Mouse (Mus musculus): ENCODE measurements at regions not wholly inside any gene's neighbourhood (a gene's known extent, or its start where the extent isn't known, plus 50 kb on each side); places are given as distances from the start of the nearest gene placed in this dataset.

DNA sequence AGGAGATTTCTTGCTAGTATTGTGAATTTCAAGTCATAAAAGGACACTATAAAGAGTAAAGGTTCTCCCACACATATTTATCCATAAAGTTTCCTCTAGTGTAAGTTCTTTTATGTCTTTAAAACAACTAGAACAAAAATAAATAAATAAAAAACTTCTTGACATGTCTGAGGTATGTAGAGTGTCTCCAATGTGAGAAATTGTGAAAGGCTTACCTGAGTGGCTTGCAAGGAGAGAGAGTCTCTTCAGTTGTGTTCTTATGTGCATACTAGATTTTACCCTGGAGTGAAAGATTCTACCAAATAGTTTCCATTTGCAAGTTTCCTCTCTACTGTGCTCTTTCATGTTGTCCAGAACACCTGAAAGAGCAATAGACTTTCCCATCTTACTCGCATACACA lies 276.8 kb downstream of the Ankrd50 start:
- DNase-seq, result no peak

DNA sequence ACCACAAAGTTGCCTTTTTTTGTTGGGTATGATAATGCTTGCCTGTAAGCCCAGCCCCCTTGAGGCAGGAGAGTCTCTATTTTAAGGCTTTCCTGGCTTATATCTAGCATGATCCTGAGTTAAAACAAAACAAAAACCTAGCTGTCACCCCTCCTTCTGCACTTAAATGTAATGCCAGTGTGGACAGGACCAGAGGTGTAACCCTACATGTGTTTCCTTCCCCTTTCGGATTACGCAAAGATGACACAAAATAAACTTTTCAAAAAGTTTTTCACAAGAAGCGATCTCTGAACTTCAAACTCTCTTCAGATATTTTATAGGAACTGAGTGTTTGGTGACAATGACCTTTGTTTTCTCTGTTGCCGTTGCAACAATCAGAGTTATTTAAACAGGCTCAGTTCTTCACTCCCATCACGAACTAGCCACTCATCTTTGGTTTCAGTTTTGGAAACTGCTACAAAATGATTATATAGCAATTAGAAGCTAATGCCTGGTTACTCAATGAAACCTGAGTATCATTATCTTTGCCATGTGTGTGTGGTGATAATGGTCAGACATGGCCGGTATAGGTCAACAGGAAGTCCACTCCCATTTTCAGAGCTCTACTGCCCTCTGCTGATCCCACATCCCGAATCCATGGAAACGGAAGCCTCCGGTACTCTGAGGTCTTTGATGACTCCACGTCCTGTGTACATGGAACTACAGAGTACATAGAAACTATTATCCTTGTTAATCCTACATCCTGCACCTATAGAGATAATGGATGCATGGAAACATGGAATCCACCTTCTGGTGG lies 282.6 kb downstream of the Ankrd50 start:
- peak; percentile 76 for DNase-seq

DNA sequence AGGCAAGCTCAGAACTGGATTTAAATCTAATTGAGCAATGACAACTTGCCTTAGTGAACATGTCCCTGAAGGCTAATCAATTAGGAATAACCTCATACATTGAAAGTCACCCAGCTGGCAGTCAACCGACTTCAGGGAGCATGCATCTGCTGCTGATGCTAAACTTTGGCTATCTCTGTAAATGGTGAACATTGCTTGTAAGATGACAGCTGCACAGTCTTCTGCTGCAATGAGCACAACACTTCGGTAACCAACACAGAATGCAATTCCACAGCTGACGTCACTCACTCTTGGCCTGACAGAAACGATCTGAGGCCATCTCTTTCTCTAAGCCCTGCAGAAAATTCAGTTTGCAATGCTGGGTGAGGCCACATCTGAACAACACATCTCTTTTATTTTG lies 290.6 kb downstream of the Ankrd50 start:
- peak; percentile 15 for DNase-seq

DNA sequence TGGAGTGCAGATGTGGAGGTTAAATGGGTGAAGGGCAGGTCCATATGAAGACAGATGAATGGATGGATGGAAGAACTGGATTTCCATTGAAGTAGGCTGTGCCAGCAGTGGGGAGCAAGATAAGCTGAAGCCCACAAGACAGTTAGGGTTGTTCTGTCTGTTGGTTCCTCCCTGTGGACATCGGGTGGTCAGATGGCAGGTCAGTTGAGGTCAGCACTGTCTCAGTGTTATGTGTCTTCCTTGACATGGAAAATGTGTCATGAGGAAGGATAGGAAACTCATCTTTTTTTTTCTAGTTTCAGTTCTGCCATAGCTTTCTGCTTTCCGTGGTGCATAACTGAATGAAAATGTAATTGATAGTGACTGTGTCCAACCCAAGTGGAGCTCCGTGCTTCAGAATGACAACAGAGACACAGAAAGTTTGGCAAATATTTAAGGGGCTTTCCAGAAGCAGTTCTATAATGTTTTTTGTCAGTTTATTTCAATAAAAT lies 297.2 kb downstream of the Ankrd50 start:
- no peak for DNase-seq

DNA sequence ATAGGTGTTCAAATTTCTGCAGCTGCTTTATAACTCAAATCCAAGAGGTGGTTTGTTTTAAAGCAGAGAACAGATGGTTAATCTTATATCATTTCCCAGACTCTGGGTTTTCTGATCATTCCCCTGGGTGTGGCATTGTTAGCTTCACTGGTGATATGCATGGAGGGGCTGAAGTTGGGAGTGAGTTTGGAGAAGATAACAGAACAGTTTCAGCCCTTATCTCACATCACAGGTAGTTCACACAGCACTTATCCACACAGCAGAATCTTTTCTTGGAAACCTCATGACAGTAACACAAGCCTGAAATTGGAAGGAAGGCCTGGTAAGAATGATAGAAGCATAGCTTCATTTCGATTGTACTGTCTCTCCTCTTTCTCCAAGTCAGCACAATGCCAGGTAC lies 298.1 kb downstream of the Ankrd50 start:
- DNase-seq, result no peak

DNA sequence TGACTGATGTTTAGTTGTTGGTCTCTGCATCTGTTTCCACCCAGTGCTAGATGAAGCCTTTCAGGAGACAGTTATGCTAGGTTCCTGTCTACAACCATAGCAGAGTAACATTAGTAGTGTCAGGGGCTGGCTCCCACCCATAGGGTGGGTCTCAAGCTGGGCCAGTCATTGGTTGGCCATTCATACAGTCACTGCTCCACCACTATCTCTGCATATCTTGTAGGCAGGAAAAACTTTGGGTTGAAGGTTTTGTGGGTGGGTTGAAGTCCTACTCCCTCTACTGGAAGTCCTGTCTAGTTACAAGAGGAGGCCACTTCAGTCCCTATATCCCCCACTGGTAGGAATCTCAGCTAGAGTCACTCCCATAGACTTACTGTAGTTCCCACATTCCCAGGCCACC lies 306.3 kb downstream of the Ankrd50 start:
- no peak for DNase-seq

DNA sequence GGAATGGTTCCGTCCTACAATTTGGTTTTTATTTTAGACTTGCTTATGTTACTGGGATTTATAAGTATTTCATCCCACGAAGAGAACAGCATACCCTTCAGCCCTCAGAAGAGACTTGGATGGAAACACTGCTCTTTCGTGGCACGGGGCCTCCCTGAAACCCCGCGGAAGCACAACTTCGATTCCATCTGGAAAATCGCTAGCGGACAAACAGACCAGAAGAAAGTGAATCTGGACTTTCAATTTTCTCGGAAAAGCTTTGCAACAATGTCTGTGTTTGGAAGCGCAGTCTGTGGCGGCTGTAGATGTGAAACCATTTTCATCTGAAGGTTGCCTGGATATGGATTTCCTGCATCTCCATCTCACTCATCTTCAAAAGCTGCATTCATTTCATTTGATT lies 308.7 kb downstream of the Ankrd50 start:
- DNase-seq, result peak; percentile 11

DNA sequence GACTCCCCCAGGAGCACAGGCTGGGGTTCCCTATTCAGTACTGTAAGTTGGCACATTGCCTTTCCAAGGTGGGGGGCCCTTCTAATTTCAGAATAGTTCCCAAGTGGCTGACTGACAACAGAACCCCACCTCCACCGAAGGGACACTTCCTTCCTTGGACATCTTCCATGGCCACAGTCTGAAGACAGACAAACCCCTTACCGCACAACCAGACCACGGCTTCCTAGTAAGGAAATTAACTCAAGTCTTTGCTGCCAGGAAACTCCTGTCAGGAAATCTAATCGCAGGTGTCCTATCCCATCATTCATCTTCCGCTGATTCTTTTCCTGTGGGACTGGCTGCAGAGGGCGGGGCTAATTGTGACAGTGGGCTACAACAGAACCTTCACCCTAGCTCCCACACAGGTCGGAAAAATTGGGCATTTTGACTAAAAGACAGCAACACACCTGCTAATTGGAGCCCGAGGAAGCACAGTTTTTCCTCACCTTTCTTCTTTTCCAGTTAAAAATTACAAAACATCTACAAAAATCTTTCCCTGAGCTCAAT lies 309.8 kb downstream of the Ankrd50 start:
- no peak for DNase-seq

DNA sequence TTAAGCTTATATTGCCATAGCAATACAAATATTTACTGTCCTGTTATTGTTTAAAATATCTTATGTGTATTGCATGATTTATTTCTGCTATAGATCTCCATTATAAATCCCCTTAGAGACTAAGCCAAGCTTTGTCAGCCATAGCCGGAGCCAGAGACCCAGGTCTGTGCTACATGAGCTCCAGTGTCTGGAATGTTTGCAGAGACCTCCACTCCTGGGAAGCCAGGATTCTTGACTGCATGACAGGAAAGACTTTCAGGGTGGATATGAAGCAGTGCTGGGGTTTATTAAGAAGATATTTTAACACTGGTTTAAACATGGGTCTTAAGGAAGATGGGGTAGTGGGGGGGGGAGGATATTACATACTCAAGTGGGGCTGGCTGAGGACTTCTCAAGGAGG lies 332.2 kb downstream of the Ankrd50 start:
- no peak for DNase-seq

DNA sequence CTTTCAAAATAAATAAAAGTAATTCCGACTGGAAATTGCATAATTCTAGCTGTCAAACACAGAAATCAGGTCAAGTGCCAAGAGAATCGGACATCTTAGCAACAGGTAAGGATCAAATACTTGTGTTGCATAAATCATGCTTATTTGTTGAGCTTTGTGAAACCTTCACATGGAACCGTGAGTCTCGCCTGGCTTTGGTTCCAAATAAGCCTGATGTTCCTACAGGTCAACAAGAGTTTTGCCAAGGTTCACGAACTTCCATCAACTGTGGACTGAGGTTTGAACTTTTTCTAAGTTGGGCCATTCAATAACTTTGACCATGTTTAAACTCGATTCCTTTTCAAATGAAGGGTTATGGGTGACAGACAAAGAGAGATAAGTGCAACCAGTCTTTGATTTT lies 332.8 kb downstream of the Ankrd50 start:
- no peak for DNase-seq

DNA sequence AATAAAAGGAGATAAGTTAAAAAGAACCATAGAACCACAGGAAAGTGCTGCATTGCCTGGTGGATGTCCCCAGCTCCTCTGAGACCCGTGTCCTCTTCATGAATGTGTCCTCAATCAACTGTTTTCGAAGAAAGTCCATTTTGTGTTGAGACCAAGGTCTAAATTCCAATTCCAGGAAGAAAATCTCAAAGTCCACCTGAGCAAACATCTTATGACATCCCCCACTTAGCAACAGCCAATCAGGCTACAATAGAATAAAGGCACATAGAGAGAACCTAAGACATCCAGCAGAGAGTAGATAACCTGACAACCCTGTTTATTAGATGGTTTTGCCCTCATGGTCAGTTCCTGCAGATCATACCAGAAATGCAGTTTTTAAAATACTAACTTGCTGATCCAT lies 338.0 kb downstream of the Ankrd50 start:
- no peak for DNase-seq

DNA sequence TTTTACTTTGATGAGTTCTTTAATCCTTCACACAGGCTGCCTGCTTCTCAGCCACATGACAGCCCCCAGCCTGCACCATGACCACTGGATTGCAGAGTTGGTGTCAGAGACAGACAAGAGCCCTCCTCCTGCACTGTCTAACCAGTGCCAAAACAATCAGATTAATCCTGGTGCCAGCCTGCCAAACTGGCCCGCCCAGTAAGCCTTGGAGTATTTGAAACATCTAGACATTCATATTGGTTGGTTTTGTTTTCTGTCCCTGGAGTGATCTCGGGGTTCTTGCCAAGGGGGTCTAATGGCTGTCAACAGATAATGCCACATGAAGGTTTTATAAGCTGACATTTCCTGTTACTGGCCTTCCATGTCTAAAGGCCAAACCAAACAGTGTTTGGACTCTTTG lies 339.2 kb downstream of the Ankrd50 start:
- no peak for DNase-seq

DNA sequence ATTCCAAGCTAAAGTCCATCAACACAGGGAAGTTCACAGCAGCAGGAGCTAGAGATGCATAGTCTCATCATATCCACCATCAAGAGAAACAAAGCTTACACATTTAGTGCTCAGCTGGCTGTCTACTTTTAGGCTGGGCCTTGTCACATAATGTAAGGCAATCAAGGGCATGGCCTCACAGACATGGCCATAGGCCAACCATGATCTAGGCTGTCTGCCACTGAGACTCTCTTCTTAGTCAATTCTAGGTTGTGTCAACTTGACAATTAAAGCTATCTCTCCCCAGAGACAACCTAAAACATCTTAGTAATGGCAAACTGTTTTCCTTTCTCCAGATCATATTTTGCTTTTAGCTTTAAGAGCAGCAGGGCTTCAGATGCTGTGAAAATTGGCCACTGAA lies 340.0 kb downstream of the Ankrd50 start:
- DNase-seq, result no peak

DNA sequence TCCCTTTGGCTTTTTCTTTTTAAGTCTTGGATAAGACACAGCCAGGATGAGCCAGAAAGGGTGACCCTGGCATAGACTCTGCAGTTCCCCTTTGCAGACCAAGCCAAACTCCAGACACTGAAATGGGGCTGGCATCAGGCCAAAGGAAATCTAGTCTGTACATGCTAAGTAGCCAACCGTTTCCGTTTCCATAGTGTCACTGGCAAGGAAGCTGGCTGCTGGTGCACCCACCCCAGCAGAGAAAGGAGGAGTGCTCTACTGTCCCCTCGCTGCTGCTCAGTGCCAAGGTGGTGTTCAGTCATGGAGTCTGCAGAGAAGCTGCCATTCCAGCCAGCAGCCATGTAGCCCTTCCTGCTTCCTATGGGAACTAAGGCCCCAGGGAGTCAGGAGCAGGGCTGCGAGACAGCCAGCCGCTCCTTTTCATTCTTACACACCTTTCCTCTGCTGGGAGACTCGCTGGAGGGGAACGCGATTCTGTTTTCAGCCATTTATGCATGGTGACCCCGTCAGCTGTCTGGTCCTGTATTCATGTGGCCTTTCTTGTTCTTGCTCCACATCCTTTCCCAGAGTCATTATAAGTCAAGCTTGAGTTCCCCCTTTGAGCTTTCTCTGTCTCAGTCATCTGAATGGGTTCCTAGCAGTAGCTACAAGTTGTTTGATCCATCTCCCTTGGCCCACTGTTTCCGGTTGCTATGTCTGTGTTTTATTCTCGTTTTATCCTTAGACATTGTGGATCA lies 341.3 kb downstream of the Ankrd50 start:
- peak; percentile 50 for DNase-seq

DNA sequence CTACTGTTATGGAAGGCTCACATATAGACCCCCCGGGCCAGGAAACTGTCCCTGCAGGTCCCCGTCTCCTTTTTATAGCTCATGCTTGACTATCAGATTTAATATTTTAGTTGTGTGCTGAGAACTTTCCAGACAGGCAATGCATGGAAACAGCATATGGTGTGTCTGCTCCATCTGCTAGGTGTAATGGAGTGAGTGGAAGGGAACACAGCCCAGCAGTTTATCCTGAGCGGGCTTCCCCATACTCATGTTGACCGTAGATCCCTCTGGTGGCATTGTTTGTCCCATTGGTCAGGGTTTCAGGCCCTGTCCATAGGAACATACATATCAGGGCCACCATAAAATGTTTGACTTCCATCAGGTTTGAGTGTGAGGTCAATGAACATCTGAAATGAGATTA lies 345.3 kb downstream of the Ankrd50 start:
- no peak for DNase-seq

DNA sequence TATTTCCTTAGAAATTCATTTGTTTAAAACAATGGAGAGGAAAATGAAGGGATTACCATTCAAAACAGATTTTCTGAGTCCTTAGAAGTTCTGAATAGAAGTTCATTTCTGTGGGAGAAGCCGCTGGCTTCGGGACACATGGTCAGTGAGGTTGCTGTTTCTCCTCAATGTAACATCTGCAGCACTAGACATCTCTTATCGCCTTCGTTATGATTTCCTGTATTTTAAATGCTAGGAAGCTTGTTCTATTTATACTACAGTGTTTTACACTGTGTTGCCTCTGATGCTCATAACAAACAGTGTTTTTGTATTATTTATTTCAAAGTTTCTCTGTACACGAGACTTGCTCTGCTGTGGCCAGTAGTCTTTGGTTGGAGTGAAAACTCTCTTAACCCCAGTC lies 346.6 kb downstream of the Ankrd50 start:
- DNase-seq, result no peak

DNA sequence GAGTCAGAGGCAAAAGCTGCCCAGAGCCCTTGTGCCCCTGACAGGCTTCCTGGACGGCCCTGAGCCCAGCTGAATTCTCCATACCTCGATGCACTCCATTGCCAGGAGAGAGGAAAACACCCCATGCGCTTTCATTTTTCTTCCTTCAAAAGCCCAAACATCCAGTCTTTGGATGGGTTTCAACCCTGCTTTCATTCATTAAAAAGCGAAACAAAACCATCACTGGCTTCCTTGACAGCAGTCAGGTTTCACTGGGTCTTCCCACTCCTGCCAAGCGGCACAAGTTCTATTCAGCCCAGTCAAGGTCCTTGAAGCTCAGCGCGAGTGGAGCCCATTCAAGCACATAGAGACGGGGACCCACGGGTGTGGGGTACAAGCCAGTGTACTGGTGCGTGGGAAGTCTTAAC lies 348.8 kb downstream of the Ankrd50 start:
- DNase-seq, result no peak

DNA sequence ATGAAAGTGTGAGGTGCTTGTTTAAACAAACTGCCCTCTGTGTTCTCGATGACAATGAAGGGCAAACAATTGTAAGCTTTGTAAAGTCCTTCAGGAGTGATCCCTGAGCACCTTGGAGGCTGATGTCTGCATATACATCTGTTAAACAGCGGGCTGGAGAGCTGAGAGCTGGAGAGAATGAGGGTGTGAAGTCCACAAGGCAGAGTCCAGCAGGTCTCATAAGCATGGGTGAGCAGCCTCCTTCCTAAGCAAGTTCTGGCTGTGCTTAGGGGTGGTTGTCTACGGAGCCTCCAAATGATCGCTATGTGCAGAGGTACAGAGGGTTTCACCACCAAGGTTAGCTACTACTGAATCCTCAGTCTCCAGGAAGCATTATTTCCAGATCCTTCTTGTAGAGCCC lies 350.2 kb downstream of the Ankrd50 start:
- no peak for DNase-seq

DNA sequence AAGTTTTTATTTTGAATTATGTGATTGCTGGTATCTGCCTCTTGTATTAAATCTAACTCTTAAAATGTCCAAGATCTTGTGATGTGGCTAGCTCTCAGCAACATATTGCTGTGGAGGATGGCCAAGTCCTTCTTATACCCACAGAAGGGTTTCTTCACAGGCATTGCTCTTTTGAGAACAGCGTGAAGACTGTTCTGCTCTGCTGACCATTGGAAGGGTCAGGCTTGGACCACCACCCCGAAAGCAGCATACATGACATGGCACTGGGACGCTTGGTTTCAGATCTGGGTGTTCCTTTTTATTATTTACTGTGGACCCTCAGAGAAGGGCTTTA lies 352.8 kb downstream of the Ankrd50 start:
- DNase-seq, result no peak

DNA sequence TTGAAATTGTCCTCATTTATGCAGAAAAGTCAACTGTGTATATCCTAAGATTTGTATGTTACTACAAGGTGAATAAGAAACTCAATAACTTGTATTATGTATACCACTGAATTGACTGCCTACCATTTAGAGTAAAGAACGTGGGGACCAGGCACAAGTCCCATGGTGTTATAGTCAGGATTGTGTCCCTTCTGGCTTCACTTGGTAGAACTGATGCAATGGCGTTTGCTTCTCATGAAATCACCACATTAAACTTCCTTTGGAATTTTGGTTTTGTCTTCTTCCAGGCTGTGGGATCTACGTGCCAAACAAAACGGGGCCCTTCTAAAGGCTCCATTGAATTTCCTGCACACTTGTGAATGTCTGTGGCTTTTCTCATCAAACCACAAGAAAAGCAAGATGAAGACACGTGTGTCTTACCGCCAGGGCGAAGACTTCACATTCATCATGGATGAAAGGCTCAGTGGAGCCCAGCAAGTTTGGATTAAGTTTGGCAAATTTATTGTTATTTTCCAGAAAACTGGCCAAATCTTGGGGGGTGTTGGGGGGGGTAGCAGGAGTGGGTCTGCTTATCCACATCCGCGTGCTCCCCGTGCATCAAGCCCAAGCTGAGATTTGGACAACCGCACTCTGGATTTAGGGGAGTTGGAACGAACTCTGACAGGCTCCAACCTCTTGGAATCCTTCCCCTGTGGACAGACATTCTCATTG lies 353.3 kb downstream of the Ankrd50 start:
- DNase-seq, result no peak

DNA sequence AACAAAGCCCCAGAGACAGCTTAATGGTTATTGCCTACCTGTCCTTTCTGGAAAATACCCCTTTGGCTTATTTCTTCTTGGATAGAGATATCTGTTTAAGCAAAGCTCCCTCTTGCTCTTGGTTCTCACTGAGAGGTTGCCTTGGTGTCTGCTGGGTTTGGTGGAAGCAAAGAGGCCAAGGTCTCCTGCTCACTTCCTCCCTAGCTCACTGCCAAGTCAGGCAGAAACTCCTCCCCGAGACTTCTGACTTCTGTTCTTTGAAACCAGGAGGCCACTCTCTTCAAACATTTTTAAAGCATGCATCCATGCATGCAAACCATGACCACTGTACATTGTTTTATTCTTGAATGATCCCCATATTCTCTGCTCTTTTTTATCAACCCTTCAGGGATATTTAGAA lies 354.6 kb downstream of the Ankrd50 start:
- no peak for DNase-seq

DNA sequence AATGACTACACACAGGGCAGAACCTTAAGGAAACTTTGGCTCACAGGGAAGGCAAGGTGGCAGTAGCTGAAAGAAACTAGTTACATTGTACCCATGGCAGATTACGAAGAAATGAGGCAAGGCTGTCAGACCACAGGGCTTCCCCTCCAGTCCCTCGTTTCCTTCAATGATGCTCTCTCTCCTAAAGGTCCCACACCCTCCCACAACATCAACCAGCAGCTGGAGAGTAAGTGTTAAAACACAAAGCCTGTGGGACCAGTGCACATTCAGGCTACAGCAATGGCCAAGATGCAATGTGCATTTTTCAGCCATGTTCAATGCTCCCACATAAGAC lies 355.5 kb downstream of the Ankrd50 start:
- no peak for DNase-seq

DNA sequence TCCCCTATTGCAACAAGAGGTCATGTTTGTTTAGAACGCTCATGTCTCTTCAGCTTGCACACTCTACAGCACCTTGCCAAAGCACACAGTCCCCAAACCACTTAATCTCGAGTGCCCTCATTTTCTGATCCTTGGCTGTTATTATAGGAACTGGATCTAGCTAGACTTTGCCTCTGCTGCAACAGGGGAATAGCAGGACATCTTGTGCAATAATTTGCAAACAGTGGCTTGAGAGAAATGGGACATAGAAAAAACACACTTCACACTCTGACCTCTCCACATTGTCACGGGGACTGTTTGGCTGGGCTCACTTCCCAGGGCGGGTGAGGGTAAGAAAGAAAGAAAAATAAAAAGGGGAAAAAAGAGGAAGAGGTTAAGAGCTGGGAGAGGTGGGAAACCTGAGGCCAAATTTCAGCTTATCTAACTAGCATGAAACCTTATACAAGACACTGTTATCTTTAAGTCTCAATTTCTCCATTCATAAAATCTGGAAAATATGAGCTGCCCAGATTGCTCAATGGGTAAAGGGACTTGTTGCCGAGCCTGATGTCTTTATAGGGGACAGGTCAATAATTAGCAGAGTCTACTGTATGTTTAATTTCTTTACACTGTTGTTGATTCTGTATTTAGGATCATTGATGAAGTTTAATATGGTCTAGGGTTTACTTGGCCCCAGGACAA lies 356.0 kb downstream of the Ankrd50 start:
- no peak for DNase-seq
